Mouse (Mus musculus): ENCODE data around the gene Znrd1as. TPM values are rescaled to one million over a fixed set of nuclear protein-coding genes. Genes with fewer than 3 reads are reported as not detected.

The Znrd1as gene
- polyA plus RNA-seq, 1 experiment from 2014 or later: 8.6 TPM

GRCm38 (mm10) chr17:36998477-36998876 lies 40.1 kb downstream of the Znrd1as start:
- Histone ChIP-seq H3K9ac (ENCODE audit: low read length) (no peak overlapping the region), H3K27me3 (ENCODE audit: control insufficient read depth, insufficient read depth, low read length) (no peaks in the 10 kb centered on the region), H3K4me1 (ENCODE audit: control insufficient read depth in 2 of 2, insufficient read depth in 2 of 2, low read length in 2 of 2) (no peaks in the 10 kb centered on the region), H3K9me3 (ENCODE audit: control insufficient read depth, low read length) (no peaks in the 10 kb centered on the region), H3K4me2 (ENCODE audit: low read length) (no peak overlapping the region), H3K36me3 (ENCODE audit: control insufficient read depth, insufficient read depth, low read length) (no peaks in the 10 kb centered on the region), H3K4me3 (ENCODE audit: control insufficient read depth in 1 of 2, insufficient read depth in 1 of 2, low read depth in 1 of 2, low read length in 2 of 2) (no peak overlapping the region), H3K27ac (replicated peaks in 1 of 2; ENCODE audit: control insufficient read depth in 1 of 2, insufficient read depth in 1 of 2, low read depth in 2 of 2, low read length in 2 of 2) (no peak overlapping the region)
- 60% methylated on average over 2 of the region's 2 CpGs for WGBS
- no peak for ATAC-seq (ENCODE audit: insufficient number of reproducible peaks, insufficient read depth, low FRiP score, low read depth)

- Histone ChIP-seq H3K36me3 (ENCODE audit: control insufficient read depth, insufficient read depth, low read length) (peaks cover 13% of the 10 kb centered on the region), H3K9me3 (ENCODE audit: control insufficient read depth, low read length) (no peaks in the 10 kb centered on the region), H3K9ac (ENCODE audit: low read length) (no peak within 1 kb of the TSS), H3K4me2 (ENCODE audit: low read length) (peak within 1 kb of the TSS; percentile 94), H3K27me3 (ENCODE audit: control insufficient read depth, insufficient read depth, low read length) (no peaks in the 10 kb centered on the region), H3K4me1 (ENCODE audit: control insufficient read depth in 2 of 2, insufficient read depth in 2 of 2, low read length in 2 of 2) (no peaks in the 10 kb centered on the region; a peak in 1 of 4 replicates), H3K4me3 (ENCODE audit: control insufficient read depth in 1 of 2, insufficient read depth in 1 of 2, low read depth in 1 of 2, low read length in 2 of 2) (peak within 1 kb of the TSS in 1 of 2 experiments; percentile 82; a peak in 1 of 4 replicates), H3K27ac (replicated peaks in 1 of 2; ENCODE audit: control insufficient read depth in 1 of 2, insufficient read depth in 1 of 2, low read depth in 2 of 2, low read length in 2 of 2) (0 out of 4 replicates have a peak within 1 kb of the TSS, but pooled peaks of 1 of the 2 experiments have one; percentile 19)
- ATAC-seq (ENCODE audit: insufficient number of reproducible peaks, insufficient read depth, low FRiP score, low read depth): no peak
- WGBS: 91% methylated on average over 7 of the region's 7 CpGs
Observed at GRCm38 (mm10) chr17:37000863-37001262, 42.5 kb downstream of the Znrd1as start, which contains the start of gene Zfp57. TSS of gene Zfp57 (plus strand) at chr17:37001163.

- WGBS: under 1% methylated on average over 49 of the region's 49 CpGs
- H3K4me1 ChIP-seq (ENCODE audit: control insufficient read depth in 2 of 2, insufficient read depth in 2 of 2, low read length in 2 of 2): no peaks in the 10 kb centered on the region; a peak in 1 of 4 replicates
- H3K9ac ChIP-seq (ENCODE audit: low read length): peak overlapping the region; percentile 92
- no peaks in the 10 kb centered on the region for H3K9me3 ChIP-seq (ENCODE audit: control insufficient read depth, low read length)
- H3K27me3 ChIP-seq (ENCODE audit: control insufficient read depth, insufficient read depth, low read length): no peaks in the 10 kb centered on the region
- peaks cover 29% of the 10 kb centered on the region for H3K36me3 ChIP-seq (ENCODE audit: control insufficient read depth, insufficient read depth, low read length)
- ATAC-seq (ENCODE audit: insufficient number of reproducible peaks, insufficient read depth, low FRiP score, low read depth): peak; percentile 86
- peak overlapping the region; percentile 82 to 86 for H3K4me3 ChIP-seq (ENCODE audit: control insufficient read depth in 1 of 2, insufficient read depth in 1 of 2, low read depth in 1 of 2, low read length in 2 of 2)
- H3K4me2 ChIP-seq (ENCODE audit: low read length): peak overlapping the region; percentile 94
- peak overlapping the region; percentile 88 to 91 for H3K27ac ChIP-seq (replicated peaks in 1 of 2; ENCODE audit: control insufficient read depth in 1 of 2, insufficient read depth in 1 of 2, low read depth in 2 of 2, low read length in 2 of 2)
Observed at GRCm38 (mm10) chr17:37002364-37003330, 44.3 kb downstream of the Znrd1as start.

- Histone ChIP-seq H3K36me3 (ENCODE audit: control insufficient read depth, insufficient read depth, low read length) (peaks cover 36% of the 10 kb centered on the region), H3K4me1 (ENCODE audit: control insufficient read depth in 2 of 2, insufficient read depth in 2 of 2, low read length in 2 of 2) (no peaks in the 10 kb centered on the region; a peak in 1 of 4 replicates), H3K4me2 (ENCODE audit: low read length) (peak overlapping the region; percentile 94), H3K4me3 (ENCODE audit: control insufficient read depth in 1 of 2, insufficient read depth in 1 of 2, low read depth in 1 of 2, low read length in 2 of 2) (peak overlapping the region; percentile 82 to 86), H3K9me3 (ENCODE audit: control insufficient read depth, low read length) (no peaks in the 10 kb centered on the region), H3K27ac (replicated peaks in 1 of 2; ENCODE audit: control insufficient read depth in 1 of 2, insufficient read depth in 1 of 2, low read depth in 2 of 2, low read length in 2 of 2) (no peak overlapping the region), H3K9ac (ENCODE audit: low read length) (peak overlapping the region; percentile 92), H3K27me3 (ENCODE audit: control insufficient read depth, insufficient read depth, low read length) (no peaks in the 10 kb centered on the region)
- no peak for ATAC-seq (ENCODE audit: insufficient number of reproducible peaks, insufficient read depth, low FRiP score, low read depth)
- whole genome bisulfite sequencing: 39% methylated on average over 3 of the region's 4 CpGs
Observed at GRCm38 (mm10) chr17:37003366-37003765, 45.0 kb downstream of the Znrd1as start.

GRCm38 (mm10) chr17:37008161-37008560 lies 49.8 kb downstream of the Znrd1as start:
- Histone ChIP-seq H3K4me1 (ENCODE audit: control insufficient read depth in 2 of 2, insufficient read depth in 2 of 2, low read length in 2 of 2) (no peaks in the 10 kb centered on the region; a peak in 1 of 4 replicates), H3K4me2 (ENCODE audit: low read length) (no peak overlapping the region), H3K4me3 (ENCODE audit: control insufficient read depth in 1 of 2, insufficient read depth in 1 of 2, low read depth in 1 of 2, low read length in 2 of 2) (no peak overlapping the region), H3K36me3 (ENCODE audit: control insufficient read depth, insufficient read depth, low read length) (peaks cover 69% of the 10 kb centered on the region), H3K27me3 (ENCODE audit: control insufficient read depth, insufficient read depth, low read length) (no peaks in the 10 kb centered on the region), H3K9ac (ENCODE audit: low read length) (no peak overlapping the region), H3K9me3 (ENCODE audit: control insufficient read depth, low read length) (no peaks in the 10 kb centered on the region), H3K27ac (replicated peaks in 1 of 2; ENCODE audit: control insufficient read depth in 1 of 2, insufficient read depth in 1 of 2, low read depth in 2 of 2, low read length in 2 of 2) (no peak overlapping the region)
- 78% methylated on average over 6 of the region's 6 CpGs for WGBS
- no peak for ATAC-seq (ENCODE audit: insufficient number of reproducible peaks, insufficient read depth, low FRiP score, low read depth)

GRCm38 (mm10) chr17:37009460-37010042 lies 51.2 kb downstream of the Znrd1as start:
- H3K9me3 ChIP-seq (ENCODE audit: control insufficient read depth, low read length): no peaks in the 10 kb centered on the region
- no peaks in the 10 kb centered on the region for H3K4me1 ChIP-seq (ENCODE audit: control insufficient read depth in 2 of 2, insufficient read depth in 2 of 2, low read length in 2 of 2)
- peaks cover 66% of the 10 kb centered on the region for H3K36me3 ChIP-seq (ENCODE audit: control insufficient read depth, insufficient read depth, low read length)
- no peak overlapping the region for H3K4me2 ChIP-seq (ENCODE audit: low read length)
- no peak overlapping the region for H3K4me3 ChIP-seq (ENCODE audit: control insufficient read depth in 1 of 2, insufficient read depth in 1 of 2, low read depth in 1 of 2, low read length in 2 of 2)
- no peak overlapping the region for H3K27ac ChIP-seq (replicated peaks in 1 of 2; ENCODE audit: control insufficient read depth in 1 of 2, insufficient read depth in 1 of 2, low read depth in 2 of 2, low read length in 2 of 2)
- H3K27me3 ChIP-seq (ENCODE audit: control insufficient read depth, insufficient read depth, low read length): no peaks in the 10 kb centered on the region
- no peak for ATAC-seq (ENCODE audit: insufficient number of reproducible peaks, insufficient read depth, low FRiP score, low read depth)
- 89% methylated on average over 17 of the region's 17 CpGs for WGBS
- no peak overlapping the region for H3K9ac ChIP-seq (ENCODE audit: low read length)

- no peak overlapping the region for H3K4me2 ChIP-seq (ENCODE audit: low read length)
- H3K9ac ChIP-seq (ENCODE audit: low read length): no peak overlapping the region
- H3K36me3 ChIP-seq (ENCODE audit: control insufficient read depth, insufficient read depth, low read length): peaks cover 47% of the 10 kb centered on the region
- H3K27ac ChIP-seq (replicated peaks in 1 of 2; ENCODE audit: control insufficient read depth in 1 of 2, insufficient read depth in 1 of 2, low read depth in 2 of 2, low read length in 2 of 2): no peak overlapping the region
- no peaks in the 10 kb centered on the region for H3K9me3 ChIP-seq (ENCODE audit: control insufficient read depth, low read length)
- H3K27me3 ChIP-seq (ENCODE audit: control insufficient read depth, insufficient read depth, low read length): no peaks in the 10 kb centered on the region
- H3K4me1 ChIP-seq (ENCODE audit: control insufficient read depth in 2 of 2, insufficient read depth in 2 of 2, low read length in 2 of 2): no peaks in the 10 kb centered on the region
- no peak for ATAC-seq (ENCODE audit: insufficient number of reproducible peaks, insufficient read depth, low FRiP score, low read depth)
- WGBS: 75% methylated on average over 3 of the region's 3 CpGs
- H3K4me3 ChIP-seq (ENCODE audit: control insufficient read depth in 1 of 2, insufficient read depth in 1 of 2, low read depth in 1 of 2, low read length in 2 of 2): no peak overlapping the region
Observed at GRCm38 (mm10) chr17:37011719-37012118, 53.3 kb downstream of the Znrd1as start.

Measured in heart, embryonic 14.5 days (tissue).